ENCODE assay signal across 8 mouse cellular contexts in the genomic region with DNA sequence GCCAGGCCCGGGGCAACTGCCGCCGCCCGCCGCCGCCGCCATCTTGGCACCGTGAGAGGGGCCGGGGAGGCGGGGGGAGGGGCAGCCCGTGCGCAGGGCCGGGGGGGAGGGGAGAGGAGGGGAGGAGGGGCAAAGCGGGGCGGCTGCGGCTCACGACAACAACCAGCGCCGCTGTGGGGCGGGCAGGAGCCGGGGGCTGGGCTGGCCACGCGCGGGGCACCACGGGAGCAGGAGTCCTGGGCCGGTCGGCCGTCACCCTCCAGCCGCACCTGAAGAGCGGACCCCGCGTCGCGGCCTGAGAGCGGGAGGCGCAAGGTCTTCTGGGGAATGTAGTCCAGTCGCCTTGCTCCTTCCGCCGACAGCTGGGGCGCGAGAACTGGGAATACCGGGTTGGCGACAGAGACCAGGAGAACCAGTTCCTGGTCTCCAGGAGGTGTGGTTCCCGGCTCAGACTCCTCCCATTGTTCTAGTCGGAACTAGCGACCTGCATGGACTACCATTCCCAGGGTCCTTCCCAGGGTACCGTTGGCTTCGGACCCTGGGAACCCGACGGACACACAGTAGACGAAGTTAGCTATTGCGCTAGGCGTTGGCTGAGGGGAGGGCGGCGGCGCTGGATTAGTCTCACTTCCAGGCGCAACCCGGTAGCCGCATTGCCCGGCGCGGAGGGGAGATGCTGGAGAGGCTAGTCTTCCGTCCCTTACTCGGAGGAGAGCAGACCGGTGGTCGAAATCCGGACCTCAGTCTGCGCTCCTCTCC. TPM values are rescaled to one million over a fixed set of nuclear protein-coding genes. Genes with fewer than 3 reads are reported as not detected.
DNase-seq lines count a peak whose midpoint lies in the region; ATAC-seq and TF ChIP-seq lines count a peak whose summit lies in the region.

A gene (minus strand): TSS at position 51 of the 759 bp plus-strand sequence.

- peaks cover 59% of the 10 kb centered on the region for H3K4me1 ChIP-seq in erythroblast, embryonic 14.5 days (ENCODE audit: control insufficient read depth)
- peaks cover 10% of the 10 kb centered on the region for H3K4me1 ChIP-seq in heart, embryonic 11.5 days (ENCODE audit: control insufficient read depth, insufficient read depth, low read length)
- peaks cover 23% of the 10 kb centered on the region for H3K4me1 ChIP-seq in kidney, embryonic 16.5 days (ENCODE audit: insufficient read depth, low read length)
- peaks cover 7% of the 10 kb centered on the region; the same call in 1 of the 2 replicates for H3K4me1 ChIP-seq in liver, adult 2 months (ENCODE audit: control insufficient read depth, insufficient read depth, low read length)

- under 1% methylated on average over 60 of the region's 68 CpGs for WGBS in heart, embryonic 11.5 days (ENCODE audit: insufficient replicate concordance)
- WGBS in kidney, embryonic 16.5 days: 1% methylated on average over 50 of the region's 68 CpGs
- 1% methylated on average over 58 of the region's 68 CpGs for WGBS in liver, adult 2 months

- H3K9me3 ChIP-seq in erythroblast, embryonic 14.5 days (ENCODE audit: control insufficient read depth, low read length): no peaks in the 10 kb centered on the region
- no peaks in the 10 kb centered on the region for H3K9me3 ChIP-seq in heart, embryonic 11.5 days (replicated peaks; ENCODE audit: control insufficient read depth, low read length)
- H3K9me3 ChIP-seq in kidney, embryonic 16.5 days (ENCODE audit: low read length): no peaks in the 10 kb centered on the region

- H3K79me3 ChIP-seq in C2C12 (ENCODE audit: low read depth): peaks cover 20% of the 10 kb centered on the region

- H3K4me3 ChIP-seq in C2C12 (ENCODE audit: insufficient read depth, poor library complexity, severe bottlenecking): peak within 1 kb of the TSS; percentile 75
- H3K4me3 ChIP-seq in erythroblast, embryonic 14.5 days (replicated peaks): peak within 1 kb of the TSS; percentile 95
- peak within 1 kb of the TSS; percentile 80 for H3K4me3 ChIP-seq in heart, embryonic 11.5 days (ENCODE audit: low read depth, low read length)
- H3K4me3 ChIP-seq in kidney, embryonic 16.5 days (ENCODE audit: low read length): peak within 1 kb of the TSS; percentile 99
- H3K4me3 ChIP-seq in liver, adult 2 months (ENCODE audit: insufficient read depth, low read depth, low read length): peak within 1 kb of the TSS; percentile 93
- peak within 1 kb of the TSS; percentile 91 for H3K4me3 ChIP-seq in myocyte

- peak; percentile 97 for ATAC-seq in heart, embryonic 11.5 days (replicated peaks; ENCODE audit: insufficient number of reproducible peaks, low FRiP score, low TSS enrichment)
- peak; percentile 96 for ATAC-seq in kidney, embryonic 16.5 days (ENCODE audit: low FRiP score, low TSS enrichment)

- 0 out of 2 replicates have a peak, but pooled peaks have one; percentile 50 for TF ChIP-seq POLR2A in brain, embryonic 14.5 days (IDR thresholded peaks at IDR 0.05; ENCODE audit: borderline replicate concordance, extremely low read depth, insufficient read depth, insufficient read length, poor library complexity, severe bottlenecking)
- peak; percentile 79 for TF ChIP-seq POLR2A in liver, adult 2 months (IDR thresholded peaks at IDR 0.05; ENCODE audit: extremely low read depth, insufficient read depth, low read length)
- peak; percentile 73 for TF ChIP-seq POLR2A in myocyte (IDR thresholded peaks at IDR 0.05; ENCODE audit: insufficient read length, low read depth)

- peak within 1 kb of the TSS; percentile 90 for H3K9ac ChIP-seq in heart, embryonic 11.5 days (ENCODE audit: low read depth, low read length)
- peak within 1 kb of the TSS; percentile 99 for H3K9ac ChIP-seq in kidney, embryonic 16.5 days (replicated peaks; ENCODE audit: low read length)
- H3K9ac ChIP-seq in liver, adult 2 months (ENCODE audit: low read depth, low read length): peak within 1 kb of the TSS; percentile 99

- H3ac ChIP-seq in C2C12 (ENCODE audit: control insufficient read depth, insufficient read length, low read depth) (peak within 1 kb of the TSS; percentile 98), myocyte (ENCODE audit: control insufficient read depth, insufficient read length) (peak within 1 kb of the TSS; percentile 98)

- DNase-seq in brain, embryonic 14.5 days (ENCODE audit: low read depth): peak; percentile 99
- peak; percentile 98 for DNase-seq in liver, adult 2 months (ENCODE audit: extremely low read depth, low read depth, low spot score)
- peak; percentile 94 for DNase-seq in splenic B cell, adult 2 months (ENCODE audit: low read depth, low spot score)

- peaks cover 24% of the 10 kb centered on the region for H3K36me3 ChIP-seq in C2C12 (ENCODE audit: control insufficient read depth, insufficient read depth)
- peaks cover 35% of the 10 kb centered on the region for H3K36me3 ChIP-seq in erythroblast, embryonic 14.5 days (ENCODE audit: control insufficient read depth)
- H3K36me3 ChIP-seq in heart, embryonic 11.5 days (ENCODE audit: control insufficient read depth, insufficient read depth, low read length): peaks cover 20% of the 10 kb centered on the region
- H3K36me3 ChIP-seq in kidney, embryonic 16.5 days (ENCODE audit: insufficient read depth, low read length): peaks cover 26% of the 10 kb centered on the region
- H3K36me3 ChIP-seq in liver, adult 2 months (ENCODE audit: control insufficient read depth, insufficient read depth, low read length): no peaks in the 10 kb centered on the region
- H3K36me3 ChIP-seq in myocyte (ENCODE audit: control insufficient read depth, insufficient read depth): no peaks in the 10 kb centered on the region
- no peaks in the 10 kb centered on the region; the same call in 1 of the 2 replicates for H3K36me3 ChIP-seq in splenic B cell, adult 2 months (ENCODE audit: control insufficient read depth, insufficient read depth, low read length, poor library complexity, severe bottlenecking)

- peak within 1 kb of the TSS; percentile 94 for H3K27ac ChIP-seq in heart, embryonic 11.5 days (ENCODE audit: low read depth, low read length)
- peak within 1 kb of the TSS; percentile 92 for H3K27ac ChIP-seq in kidney, embryonic 16.5 days (ENCODE audit: low read length)
- H3K27ac ChIP-seq in liver, adult 2 months (replicated peaks; ENCODE audit: insufficient read depth, low read depth, low read length): peak within 1 kb of the TSS; percentile 91

- TF ChIP-seq CTCF in C2C12 (IDR thresholded peaks at IDR 0.05; ENCODE audit: control insufficient read depth, insufficient read depth, insufficient read length): no peak
- TF ChIP-seq CTCF in brain, embryonic 14.5 days (IDR thresholded peaks at IDR 0.05; ENCODE audit: borderline replicate concordance, extremely low read depth, insufficient read depth, insufficient read length): no peak
- no peak for TF ChIP-seq CTCF in liver, adult 2 months (IDR thresholded peaks at IDR 0.05; ENCODE audit: low read depth, low read length)

- no peaks in the 10 kb centered on the region for H3K27me3 ChIP-seq in C2C12 (ENCODE audit: control insufficient read depth, insufficient read depth, insufficient read length)
- no peaks in the 10 kb centered on the region for H3K27me3 ChIP-seq in erythroblast, embryonic 14.5 days (ENCODE audit: control insufficient read depth)
- H3K27me3 ChIP-seq in heart, embryonic 11.5 days (ENCODE audit: control insufficient read depth, insufficient read depth, low read length): 0 out of 2 replicates have a peak, but pooled peaks cover 4% of the 10 kb centered on the region
- no peaks in the 10 kb centered on the region for H3K27me3 ChIP-seq in kidney, embryonic 16.5 days (ENCODE audit: insufficient read depth, low read length)
- H3K27me3 ChIP-seq in liver, adult 2 months (ENCODE audit: control insufficient read depth, insufficient read depth, low read length): no peaks in the 10 kb centered on the region
- no peaks in the 10 kb centered on the region for H3K27me3 ChIP-seq in myocyte (ENCODE audit: control insufficient read depth, insufficient read depth, insufficient read length)
- H3K27me3 ChIP-seq in splenic B cell, adult 2 months (ENCODE audit: control insufficient read depth, insufficient read depth, low read length, poor library complexity, severe bottlenecking): no peaks in the 10 kb centered on the region

- H3K79me2 ChIP-seq in C2C12 (ENCODE audit: control insufficient read depth, insufficient read depth): peaks cover 44% of the 10 kb centered on the region
- peaks cover 21% of the 10 kb centered on the region for H3K79me2 ChIP-seq in liver, adult 2 months (ENCODE audit: control insufficient read depth, insufficient read depth, low read length)
- H3K79me2 ChIP-seq in myocyte (ENCODE audit: control insufficient read depth, insufficient read depth): peaks cover 26% of the 10 kb centered on the region

- H3K4me2 ChIP-seq in heart, embryonic 11.5 days: peak within 1 kb of the TSS; percentile 95
- H3K4me2 ChIP-seq in kidney, embryonic 16.5 days (replicated peaks; ENCODE audit: low read depth, low read length): peak within 1 kb of the TSS; percentile 90
- H3K4me2 ChIP-seq in myocyte (ENCODE audit: low read depth): peak within 1 kb of the TSS; percentile 90

TF ChIP-seq in C2C12, 6 proteins besides CTCF, POLR2A, EP300 and RAD21:
- TF ChIP-seq MAX (IDR thresholded peaks at IDR 0.05) (no peak), CEBPB (IDR thresholded peaks at IDR 0.05; ENCODE audit: low read depth) (no peak), FOSL1 (IDR thresholded peaks at IDR 0.05; ENCODE audit: insufficient read depth, low read length, poor library complexity, severe bottlenecking) (no peak), MYOD1 (IDR thresholded peaks at IDR 0.05; ENCODE audit: control insufficient read depth, insufficient read length, low read depth) (no peak), USF1 (IDR thresholded peaks at IDR 0.05; ENCODE audit: low read depth) (no peak), MYOG (IDR thresholded peaks at IDR 0.05; ENCODE audit: control insufficient read depth, extremely low read depth, insufficient read length) (no peak)

TF ChIP-seq in myocyte, 11 proteins besides CTCF, POLR2A, EP300 and RAD21 (continues in another document):
- TF ChIP-seq TCF12 (IDR thresholded peaks at IDR 0.05; ENCODE audit: insufficient read depth, poor library complexity, severe bottlenecking) (no peak), E2F4 (IDR thresholded peaks at IDR 0.05; ENCODE audit: insufficient read depth) (no peak), REST (IDR thresholded peaks at IDR 0.05; ENCODE audit: insufficient read depth, insufficient read length) (no peak), MYOG (IDR thresholded peaks at IDR 0.05; ENCODE audit: control insufficient read depth in 1 of 3, insufficient read depth in 1 of 3, insufficient read length in 2 of 3, low read depth in 2 of 3) (peak in 2 of 3 experiments; percentile 51 to 78), MAX (IDR thresholded peaks at IDR 0.05; ENCODE audit: low read depth) (no peak), CEBPB (IDR thresholded peaks at IDR 0.05; ENCODE audit: insufficient read depth, poor library complexity, severe bottlenecking) (no peak)

RNA-seq across cellular contexts. Expression of the gene that starts here (rescaled TPM):
- polyA plus RNA-seq in C2C12 (2012; fragmentation: generic; extraction: Trizol): 14.4 TPM
- 69.7 and 72.2 TPM in 2 replicates for polyA plus RNA-seq in brain, embryonic 14.5 days (2012; rRNA removed)
- 5.2 and 6.8 TPM in 2 replicates for polyA plus RNA-seq in erythroblast, embryonic 14.5 days (2012)
- polyA plus RNA-seq in heart, embryonic 11.5 days (2014; fragmentation: Nextera tagmentation; extraction: Ambion mirVana): 7.1 and 8.1 TPM in 2 replicates
- polyA plus RNA-seq in kidney, embryonic 16.5 days (2015; fragmentation: Nextera tagmentation; extraction: Ambion mirVana): 7.8 and 9.0 TPM in 2 replicates
- 3.4 and 5.0 TPM in 2 replicates for total RNA-seq in liver, adult 2 months (2014; rRNA removed)
- 12.1 and 19.2 TPM in 2 replicates for polyA plus RNA-seq in liver, adult 2 months (2012; rRNA removed)
- polyA plus RNA-seq in myocyte (2012; fragmentation: generic; extraction: Trizol): 12.9 TPM

Comparison
In these comparisons a context has a peak if more than half of its experiments do, and no peak if none do; other contexts are left out.
1. Peak in every context shown above with its lines: DNase-seq, ATAC-seq, H3K4me3 ChIP-seq and H3K27ac ChIP-seq.